Mouse (Mus musculus): ENCODE measurements at regions not wholly inside any gene's neighbourhood (a gene's known extent, or its start where the extent isn't known, plus 50 kb on each side); places are given as distances from the start of the nearest gene placed in this dataset.

DNA sequence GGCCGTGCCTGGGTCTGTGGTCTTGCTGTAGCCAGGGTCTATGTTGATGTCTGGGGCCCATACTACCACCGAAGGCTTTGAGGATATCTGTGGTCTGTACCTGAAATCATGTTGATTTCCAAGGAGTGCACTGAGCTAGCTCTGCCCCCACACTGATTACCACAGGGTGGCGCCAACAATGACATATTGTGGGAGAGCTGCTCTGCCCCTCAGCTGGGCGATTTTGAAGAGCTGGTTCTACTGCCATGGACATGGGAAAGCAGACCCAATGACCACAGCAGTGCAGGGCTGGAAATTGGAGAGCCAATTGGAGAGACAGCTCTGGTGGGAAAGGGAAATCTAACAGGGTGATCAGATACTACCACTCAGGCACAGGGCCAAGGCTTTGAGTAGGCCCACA, 85.0 kb upstream of the Tas2r134 start:
- Histone ChIP-seq H3K27me3 (ENCODE audit: control insufficient read depth, insufficient read depth, low read length) (no peaks in the 10 kb centered on the region), H3K4me3 (ENCODE audit: control insufficient read depth, low read depth, low read length) (no peak overlapping the region), H3K36me3 (ENCODE audit: control insufficient read depth, insufficient read depth, low read length) (no peaks in the 10 kb centered on the region), H3K27ac (ENCODE audit: control insufficient read depth, insufficient read depth, low read depth, low read length) (no peak overlapping the region), H3K4me1 (ENCODE audit: control insufficient read depth, insufficient read depth, low read length) (no peaks in the 10 kb centered on the region)
- no peak for TF ChIP-seq CTCF (IDR thresholded peaks at IDR 0.05; ENCODE audit: control insufficient read depth, insufficient read depth, insufficient replicate concordance, low read depth, low read length)
- no peak for TF ChIP-seq POLR2A (IDR thresholded peaks at IDR 0.05; ENCODE audit: control insufficient read depth, low read depth, low read length)

DNA sequence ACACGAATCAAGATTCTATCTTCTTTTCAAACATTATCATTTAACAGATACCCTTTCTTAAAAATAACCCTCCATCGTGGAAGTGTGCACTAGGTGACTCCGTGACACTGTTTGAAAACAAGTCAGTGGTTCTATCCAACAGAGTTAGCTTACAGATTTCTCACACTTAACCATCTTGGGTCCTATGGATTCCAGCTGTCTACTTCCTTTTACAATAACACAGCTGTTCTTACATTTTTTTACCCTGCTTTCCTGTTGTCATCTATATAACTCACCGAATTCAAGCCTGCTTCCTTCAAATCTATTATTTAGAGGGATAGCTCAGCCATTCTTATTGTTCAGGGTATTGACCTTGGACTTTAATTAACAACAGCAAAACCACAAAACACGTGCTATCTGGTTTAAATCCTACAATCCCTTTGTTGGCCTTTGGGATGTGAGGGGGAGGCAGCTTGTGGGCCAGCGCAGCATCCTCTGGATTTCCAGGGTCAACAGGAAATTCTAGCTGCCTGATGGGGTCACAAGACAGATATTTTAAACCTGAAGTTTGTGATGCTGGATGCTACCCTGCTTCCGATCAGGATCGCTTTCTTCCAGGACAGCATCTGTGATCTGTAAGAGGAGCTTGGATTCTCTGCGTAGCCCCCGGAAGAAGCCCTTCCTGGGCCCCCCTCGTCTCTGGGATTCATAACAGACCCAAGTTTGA, 94.4 kb upstream of the Tas2r134 start:
- Histone ChIP-seq H3K4me1 (ENCODE audit: control insufficient read depth, insufficient read depth, low read length) (no peaks in the 10 kb centered on the region), H3K36me3 (ENCODE audit: control insufficient read depth, insufficient read depth, low read length) (no peaks in the 10 kb centered on the region), H3K27ac (ENCODE audit: control insufficient read depth, insufficient read depth, low read depth, low read length) (no peak overlapping the region), H3K27me3 (ENCODE audit: control insufficient read depth, insufficient read depth, low read length) (no peaks in the 10 kb centered on the region), H3K4me3 (ENCODE audit: control insufficient read depth, low read depth, low read length) (no peak overlapping the region)
- no peak for TF ChIP-seq CTCF (IDR thresholded peaks at IDR 0.05; ENCODE audit: control insufficient read depth, insufficient read depth, insufficient replicate concordance, low read depth, low read length)

DNA sequence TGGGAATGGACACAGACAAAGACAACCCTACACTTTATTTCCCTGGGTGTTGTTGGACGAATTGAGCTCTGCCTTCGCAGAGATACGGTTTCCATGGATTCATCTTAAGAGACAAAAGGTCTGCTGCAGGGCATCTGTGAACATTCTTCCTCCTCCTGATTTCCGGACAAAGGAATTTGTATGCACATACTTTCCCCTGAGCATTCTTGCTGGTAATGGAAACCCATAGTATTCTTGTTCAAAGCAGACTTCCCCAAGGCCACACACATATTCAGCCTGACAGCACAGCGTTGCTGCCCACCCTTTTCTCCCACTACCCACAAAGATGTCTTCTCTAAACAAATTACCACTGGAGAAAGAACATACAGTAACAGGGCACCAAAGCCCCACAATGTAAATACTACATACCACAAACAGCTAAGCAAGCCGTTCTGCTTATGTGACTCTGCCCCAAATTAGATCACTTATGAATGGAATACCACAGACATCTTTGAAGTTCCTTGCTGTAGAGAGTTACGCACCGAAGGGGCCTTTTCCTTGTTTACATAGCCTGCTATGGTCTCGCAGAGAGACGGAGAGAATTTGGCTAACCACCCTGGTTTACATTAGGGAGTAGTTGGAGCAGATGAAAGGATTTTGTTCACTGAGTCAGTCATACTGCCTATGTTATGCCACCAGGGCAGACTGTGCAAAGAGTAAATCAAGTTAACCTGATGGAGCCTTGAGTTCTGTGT, 96.0 kb upstream of the Tas2r134 start:
- H3K27me3 ChIP-seq (ENCODE audit: control insufficient read depth, insufficient read depth, low read length) = no peaks in the 10 kb centered on the region
- H3K27ac ChIP-seq (ENCODE audit: control insufficient read depth, insufficient read depth, low read depth, low read length) = no peak overlapping the region
- TF ChIP-seq CTCF (IDR thresholded peaks at IDR 0.05; ENCODE audit: control insufficient read depth, insufficient read depth, insufficient replicate concordance, low read depth, low read length) (no peak), POLR2A (IDR thresholded peaks at IDR 0.05; ENCODE audit: control insufficient read depth, low read depth, low read length) (no peak)
- H3K4me3 ChIP-seq (ENCODE audit: control insufficient read depth, low read depth, low read length) = no peak overlapping the region
- H3K4me1 ChIP-seq (ENCODE audit: control insufficient read depth, insufficient read depth, low read length) = no peaks in the 10 kb centered on the region
- no peaks in the 10 kb centered on the region for H3K36me3 ChIP-seq (ENCODE audit: control insufficient read depth, insufficient read depth, low read length)

DNA sequence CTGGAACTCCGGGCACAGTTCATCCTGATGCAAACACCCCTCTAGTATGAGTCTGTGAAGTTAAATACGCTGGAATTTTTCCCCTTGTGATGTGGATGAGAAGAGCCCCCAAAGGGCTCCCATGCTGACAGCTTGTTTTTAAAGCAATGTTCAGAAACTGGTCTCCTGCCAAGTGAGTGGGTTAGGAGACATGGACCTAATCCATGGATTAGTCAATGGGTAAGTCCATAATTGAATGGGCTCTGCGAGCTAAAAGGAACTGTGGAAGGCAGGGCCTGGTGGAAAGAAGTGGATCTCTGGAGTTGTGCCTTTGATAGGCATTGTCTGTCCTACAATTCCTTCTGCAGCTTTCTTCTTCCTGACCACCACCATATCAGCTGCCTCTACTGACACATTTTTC, 104.5 kb upstream of the Tas2r134 start:
- TF ChIP-seq CTCF (IDR thresholded peaks at IDR 0.05; ENCODE audit: control insufficient read depth, insufficient read depth, insufficient replicate concordance, low read depth, low read length) (no peak), POLR2A (IDR thresholded peaks at IDR 0.05; ENCODE audit: control insufficient read depth, low read depth, low read length) (no peak)
- Histone ChIP-seq H3K36me3 (ENCODE audit: control insufficient read depth, insufficient read depth, low read length) (no peaks in the 10 kb centered on the region), H3K27ac (ENCODE audit: control insufficient read depth, insufficient read depth, low read depth, low read length) (no peak overlapping the region), H3K4me1 (ENCODE audit: control insufficient read depth, insufficient read depth, low read length) (no peaks in the 10 kb centered on the region), H3K27me3 (ENCODE audit: control insufficient read depth, insufficient read depth, low read length) (no peaks in the 10 kb centered on the region), H3K4me3 (ENCODE audit: control insufficient read depth, low read depth, low read length) (no peak overlapping the region)

DNA sequence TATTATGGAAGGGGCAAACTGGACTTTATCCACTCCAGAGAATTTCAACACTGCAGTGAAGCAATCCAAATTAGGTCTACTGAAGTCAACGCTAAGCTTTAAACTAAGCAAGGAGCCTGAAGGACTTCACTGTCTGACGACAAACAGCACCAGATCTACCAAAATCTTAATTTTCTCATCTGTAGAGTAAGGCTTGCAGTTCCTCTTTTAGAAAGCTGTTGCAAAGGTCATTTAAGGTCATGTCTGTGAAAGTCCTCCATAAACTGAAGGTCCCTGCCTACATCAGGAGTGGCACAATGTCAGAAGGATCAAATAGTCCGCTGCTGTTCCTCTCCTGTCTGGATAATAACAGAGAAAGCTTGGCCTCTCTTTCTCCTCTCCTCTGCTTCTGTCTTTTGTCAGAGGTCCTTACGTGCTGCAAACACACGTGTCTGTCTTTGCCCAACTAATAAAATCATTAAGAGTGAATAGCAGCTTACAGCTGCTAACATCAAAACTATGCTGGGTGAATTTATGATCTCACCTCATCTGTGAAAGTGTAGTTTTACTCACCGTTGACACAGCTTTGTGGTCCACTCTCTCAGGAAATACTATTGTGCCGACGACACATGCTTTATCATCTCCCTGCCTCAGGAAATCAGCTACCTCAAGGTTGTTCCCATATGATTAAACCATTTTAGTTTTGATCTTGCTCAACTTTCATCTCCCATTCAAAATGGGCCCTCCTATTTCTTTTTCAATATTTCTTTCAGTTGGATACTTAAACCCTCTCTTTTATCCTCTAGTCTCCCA, 117.9 kb upstream of the Tas2r134 start:
- TF ChIP-seq CTCF (IDR thresholded peaks at IDR 0.05; ENCODE audit: control insufficient read depth, insufficient read depth, insufficient replicate concordance, low read depth, low read length) (no peak), POLR2A (IDR thresholded peaks at IDR 0.05; ENCODE audit: control insufficient read depth, low read depth, low read length) (no peak)
- Histone ChIP-seq H3K36me3 (ENCODE audit: control insufficient read depth, insufficient read depth, low read length) (no peaks in the 10 kb centered on the region), H3K4me3 (ENCODE audit: control insufficient read depth, low read depth, low read length) (no peak overlapping the region), H3K4me1 (ENCODE audit: control insufficient read depth, insufficient read depth, low read length) (no peaks in the 10 kb centered on the region), H3K27ac (ENCODE audit: control insufficient read depth, insufficient read depth, low read depth, low read length) (no peak overlapping the region), H3K27me3 (ENCODE audit: control insufficient read depth, insufficient read depth, low read length) (no peaks in the 10 kb centered on the region)

DNA sequence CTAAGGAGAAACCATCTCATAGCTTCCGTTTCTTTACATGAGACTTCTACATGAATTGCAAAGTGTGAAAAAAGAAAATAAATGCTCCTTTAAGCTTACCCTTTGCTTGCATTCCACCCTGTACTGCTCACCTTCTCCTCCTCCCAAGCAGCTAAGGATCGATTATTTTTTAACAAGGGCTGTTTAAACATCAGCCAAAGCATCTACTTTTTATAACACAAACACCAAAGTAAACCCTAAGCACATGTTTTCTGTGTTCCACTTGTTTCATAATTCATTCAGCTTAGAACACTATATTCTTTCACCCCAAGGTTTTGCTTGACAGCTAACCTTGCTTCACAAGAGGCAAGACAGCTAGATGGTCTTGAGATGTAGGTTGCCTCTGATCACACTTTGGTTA, 129.4 kb upstream of the Tas2r134 start:
- Histone ChIP-seq H3K36me3 (ENCODE audit: control insufficient read depth, insufficient read depth, low read length) (no peaks in the 10 kb centered on the region), H3K27me3 (ENCODE audit: control insufficient read depth, insufficient read depth, low read length) (no peaks in the 10 kb centered on the region), H3K4me3 (ENCODE audit: control insufficient read depth, low read depth, low read length) (no peak overlapping the region), H3K4me1 (ENCODE audit: control insufficient read depth, insufficient read depth, low read length) (no peaks in the 10 kb centered on the region), H3K27ac (ENCODE audit: control insufficient read depth, insufficient read depth, low read depth, low read length) (no peak overlapping the region)
- no peak for TF ChIP-seq POLR2A (IDR thresholded peaks at IDR 0.05; ENCODE audit: control insufficient read depth, low read depth, low read length)
- no peak for TF ChIP-seq CTCF (IDR thresholded peaks at IDR 0.05; ENCODE audit: control insufficient read depth, insufficient read depth, insufficient replicate concordance, low read depth, low read length)

DNA sequence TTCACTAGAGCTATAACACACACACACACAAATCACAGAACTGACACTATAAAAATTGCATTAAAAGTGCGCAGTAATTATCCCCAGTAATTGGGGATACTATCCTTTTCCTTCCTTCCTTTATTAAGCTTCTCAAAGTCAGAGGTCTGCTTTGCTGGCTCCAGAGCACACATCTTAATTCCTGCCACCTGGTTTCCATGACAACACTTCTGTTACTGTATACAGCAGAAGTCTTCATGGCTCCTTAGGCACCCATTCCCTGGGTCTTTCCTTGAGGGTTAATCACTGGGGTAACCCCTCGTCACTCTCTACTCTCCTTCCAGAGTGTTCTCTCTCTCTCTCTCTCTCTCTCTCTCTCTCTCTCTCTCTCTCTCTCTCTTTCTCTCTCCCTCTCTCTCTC, 153.6 kb upstream of the Tas2r134 start:
- no peaks in the 10 kb centered on the region for H3K4me1 ChIP-seq (ENCODE audit: control insufficient read depth, insufficient read depth, low read length)
- H3K27ac ChIP-seq (ENCODE audit: control insufficient read depth, insufficient read depth, low read depth, low read length) = no peak overlapping the region
- no peak overlapping the region for H3K4me3 ChIP-seq (ENCODE audit: control insufficient read depth, low read depth, low read length)
- H3K36me3 ChIP-seq (ENCODE audit: control insufficient read depth, insufficient read depth, low read length) = no peaks in the 10 kb centered on the region
- no peaks in the 10 kb centered on the region for H3K27me3 ChIP-seq (ENCODE audit: control insufficient read depth, insufficient read depth, low read length)
- TF ChIP-seq POLR2A (IDR thresholded peaks at IDR 0.05; ENCODE audit: control insufficient read depth, low read depth, low read length) (no peak), CTCF (IDR thresholded peaks at IDR 0.05; ENCODE audit: control insufficient read depth, insufficient read depth, insufficient replicate concordance, low read depth, low read length) (no peak)
